Mouse (Mus musculus) embryonic facial prominence, embryonic 14.5 days (tissue): ENCODE data around the gene Cnih1. TPM values are rescaled to one million over a fixed set of nuclear protein-coding genes. Genes with fewer than 3 reads are reported as not detected.
"Not testable (repeated sequence)": the region's sequence is repeated elsewhere in the genome, so short reads cannot be mapped to it uniquely, and the experiment has no call there.

Experiments
- ATAC-seq: fragments of 200-750 bp; cut with Nextera tagmentation; 2 replicates; pipeline ENCODE4 v1.8.0; 2017; ENCODE audit warnings: low read depth, moderate number of reproducible peaks, moderate TSS enrichment
- DNase-seq: peaks from one replicate; pipeline ENCODE4 v3.0.0-alpha.2; 2015; ENCODE audit warnings: low spot score
- H3K27ac ChIP-seq: fragments of 300-500 bp; sonication (generic); replicated peaks from 2 replicates; pipeline ENCODE4 v1.5.1; 2014; ENCODE audit warnings: low read depth, mild to moderate bottlenecking, low read length, moderate library complexity
- H3K27me3 ChIP-seq: fragments of 300-500 bp; sonication (generic); replicated peaks from 2 replicates; pipeline ENCODE4 v1.6.1; 2014; ENCODE audit warnings: low read length; ENCODE audit not compliant: control insufficient read depth, insufficient read depth
- H3K36me3 ChIP-seq: fragments of 300-500 bp; sonication (generic); 2 replicates; pipeline ENCODE4 v1.6.1; 2014; ENCODE audit warnings: low read length, mixed read lengths; ENCODE audit not compliant: control insufficient read depth, insufficient read depth
- H3K4me1 ChIP-seq: fragments of 300-500 bp; sonication (generic); 2 replicates; pipeline ENCODE4 v1.6.1; 2014; ENCODE audit warnings: antibody characterized with exemption, low read length; ENCODE audit not compliant: control insufficient read depth, insufficient read depth
- H3K4me2 ChIP-seq: fragments of 300-500 bp; sonication (generic); 2 replicates; pipeline ENCODE4 v1.6.1; 2014; ENCODE audit warnings: low read depth, mild to moderate bottlenecking, low read length, moderate library complexity, mixed read lengths
- H3K4me3 ChIP-seq: fragments of 300-500 bp; sonication (generic); 2 replicates; pipeline ENCODE4 v1.5.1; 2014; ENCODE audit warnings: low read depth, mild to moderate bottlenecking, low read length
- H3K9ac ChIP-seq: fragments of 300-500 bp; sonication (generic); 2 replicates; pipeline ENCODE4 v1.6.1; 2014; ENCODE audit warnings: low read depth, mild to moderate bottlenecking, low read length, moderate library complexity, mixed read lengths
- H3K9me3 ChIP-seq: fragments of 300-500 bp; sonication (generic); 2 replicates; pipeline ENCODE4 v1.6.1; 2016; ENCODE audit warnings: low read length; ENCODE audit not compliant: control insufficient read depth
- WGBS: fragments of 180-500 bp; shearing (Covaris S2); extraction: QIAGEN DNeasy Blood & Tissue Kit; methylation state at CpG from one replicate; pipeline ENCODE4 v1.1.7; 2014; 5-methylcytosine and 5-hydroxymethylcytosine counted together
- polyA plus RNA-seq: library from polyadenylated mRNA; unstranded; fragments of >200 nt; fragmentation: Nextera tagmentation; extraction: Ambion mirVana; gene quantifications from 2 replicates; pipeline ENCODE4 v1.2.1, GENCODE M21; 2014

Cnih1 gene
- polyA plus RNA-seq, 1 experiment from 2014 or later: 214 TPM

DNA sequence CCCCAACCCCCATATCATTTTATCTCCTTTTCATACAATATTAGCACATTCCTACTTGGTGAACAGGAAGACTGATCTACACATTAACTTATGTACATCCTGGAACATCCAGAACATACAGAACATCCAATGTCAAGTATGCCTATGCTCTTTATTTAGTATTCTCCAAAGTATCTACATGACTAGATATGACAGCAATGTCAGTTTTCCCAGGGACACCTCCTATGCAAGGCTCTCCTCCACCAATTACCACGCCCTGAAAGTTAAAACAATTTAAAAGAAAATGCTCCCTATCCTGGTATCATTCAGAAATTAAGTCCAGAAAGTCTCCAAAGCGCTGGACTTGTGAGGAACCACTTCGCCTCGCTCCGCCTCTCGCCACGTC is 28.2 kb downstream of the Cnih1 start:
- peaks cover 9% of the 10 kb centered on the region; the same call in 1 of the 2 replicates for H3K9me3 ChIP-seq
- H3K4me2 ChIP-seq: peak overlapping the region; percentile 93
- DNase-seq (no peak), ATAC-seq (no peak; the same call in 1 of the 2 replicates)
- no peak overlapping the region for H3K27ac ChIP-seq
- peak overlapping the region; percentile 76 for H3K4me3 ChIP-seq
- WGBS: 3% methylated on average over 7 of the region's 7 CpGs
- no peaks in the 10 kb centered on the region for H3K27me3 ChIP-seq
- no peak overlapping the region for H3K9ac ChIP-seq
- 0 out of 2 replicates have a peak, but pooled peaks cover 8% of the 10 kb centered on the region for H3K36me3 ChIP-seq
- peaks cover 9% of the 10 kb centered on the region for H3K4me1 ChIP-seq

DNA sequence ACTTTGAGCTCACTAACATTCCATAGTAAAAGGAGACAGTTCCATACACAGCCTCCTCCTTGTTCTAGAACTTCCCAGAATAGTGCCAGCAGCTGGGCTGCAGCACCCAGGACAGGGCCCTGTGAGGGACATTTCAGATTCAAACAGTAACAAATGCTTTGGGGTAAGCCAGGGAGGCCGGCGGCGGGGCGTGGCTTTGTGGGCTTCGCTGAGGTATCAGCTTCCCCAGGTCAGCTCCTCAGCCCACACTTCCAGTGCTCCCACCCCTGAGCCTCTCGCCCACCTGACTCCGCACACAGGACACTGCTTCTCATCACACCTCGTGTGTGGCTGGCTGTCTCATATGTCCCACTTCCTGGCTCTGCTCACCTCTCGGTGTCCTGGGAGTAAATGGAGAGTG is 30.5 kb downstream of the Cnih1 start:
- H3K9ac ChIP-seq: no peak overlapping the region
- no peak overlapping the region for H3K4me2 ChIP-seq
- peaks cover 9% of the 10 kb centered on the region; the same call in 1 of the 2 replicates for H3K9me3 ChIP-seq
- no peaks in the 10 kb centered on the region for H3K27me3 ChIP-seq
- peaks cover 9% of the 10 kb centered on the region for H3K4me1 ChIP-seq
- H3K36me3 ChIP-seq: no peaks in the 10 kb centered on the region
- H3K27ac ChIP-seq: no peak overlapping the region
- 68% methylated on average over 9 of the region's 9 CpGs for WGBS
- DNase-seq (no peak), ATAC-seq (no peak)
- no peak overlapping the region for H3K4me3 ChIP-seq

DNA sequence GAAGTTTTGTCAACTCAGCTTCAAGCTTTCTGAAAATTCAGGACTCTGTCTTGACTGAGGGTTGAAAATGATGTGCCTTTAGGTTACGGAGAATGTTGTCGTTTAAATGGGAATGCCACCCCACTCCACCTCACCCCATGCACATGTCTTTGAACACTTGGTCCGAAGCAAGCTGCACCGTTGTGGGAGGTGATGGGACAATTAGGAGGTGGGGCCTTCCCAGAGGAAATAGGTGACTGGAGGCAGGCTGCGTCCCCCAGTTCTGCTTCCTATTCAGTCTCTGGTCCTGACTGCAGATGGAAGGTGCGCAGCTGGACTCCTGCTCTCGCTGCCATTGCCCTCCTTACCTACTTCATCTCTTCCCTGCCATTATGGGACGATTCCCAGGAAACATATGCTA is 32.4 kb downstream of the Cnih1 start:
- Histone ChIP-seq H3K9ac (no peak overlapping the region), H3K27me3 (no peaks in the 10 kb centered on the region), H3K36me3 (no peaks in the 10 kb centered on the region), H3K4me2 (no peak overlapping the region), H3K9me3 (peaks cover 9% of the 10 kb centered on the region; the same call in 1 of the 2 replicates), H3K4me1 (peaks cover 1% of the 10 kb centered on the region), H3K4me3 (no peak overlapping the region), H3K27ac (no peak overlapping the region)
- 91% methylated on average over 8 of the region's 8 CpGs for WGBS
- no peak for DNase-seq
- ATAC-seq: no peak

DNA sequence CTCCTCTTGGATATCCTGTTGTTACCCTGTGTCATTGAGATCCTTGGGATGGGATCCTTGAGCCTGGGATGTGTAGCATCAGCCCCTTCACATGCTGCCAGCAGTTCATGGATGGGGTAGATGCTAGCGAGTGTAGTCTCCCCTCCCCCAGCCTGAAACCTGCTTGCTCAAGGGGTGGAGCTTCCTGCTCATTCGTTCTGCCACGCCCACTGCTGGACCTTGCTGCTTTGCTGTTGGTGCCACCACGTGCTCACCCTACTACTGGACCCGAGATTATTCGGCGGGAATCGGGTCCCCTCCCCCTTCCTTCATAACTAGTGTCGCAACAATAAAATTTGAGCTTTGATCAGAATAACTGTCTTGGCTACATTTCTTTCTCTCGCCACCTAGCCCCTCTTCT is 33.8 kb downstream of the Cnih1 start:
- not testable (repeated sequence) for H3K36me3 ChIP-seq, H3K4me2 ChIP-seq, H3K27ac ChIP-seq, DNase-seq, H3K4me3 ChIP-seq, H3K27me3 ChIP-seq, H3K9me3 ChIP-seq, H3K9ac ChIP-seq, H3K4me1 ChIP-seq, ATAC-seq
- WGBS: 59% methylated on average over 8 of the region's 10 CpGs

DNA sequence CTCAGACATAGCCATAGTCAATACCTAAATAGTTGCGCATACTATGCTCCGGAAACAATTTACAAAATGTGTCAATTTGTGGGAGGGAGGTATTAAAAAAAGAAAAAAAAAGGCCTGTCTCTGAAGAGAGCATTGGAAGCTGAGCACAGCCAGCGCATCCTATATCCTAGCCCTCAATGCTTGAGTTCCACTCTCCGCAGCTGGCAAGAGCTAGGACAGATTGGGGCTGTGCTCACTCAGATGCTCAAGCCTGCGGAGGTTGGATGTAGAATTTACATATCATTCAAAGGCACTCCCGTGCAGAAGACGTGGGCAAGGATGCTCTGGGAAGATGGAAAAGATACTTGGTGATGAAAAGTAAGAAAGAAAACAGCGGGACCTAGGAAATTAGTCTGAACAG is 42.8 kb downstream of the Cnih1 start:
- Histone ChIP-seq H3K4me3 (no peak overlapping the region), H3K4me2 (no peak overlapping the region), H3K27ac (no peak overlapping the region), H3K9me3 (no peaks in the 10 kb centered on the region), H3K27me3 (no peaks in the 10 kb centered on the region), H3K36me3 (no peaks in the 10 kb centered on the region), H3K9ac (no peak overlapping the region), H3K4me1 (no peaks in the 10 kb centered on the region)
- no peak for DNase-seq
- WGBS: 93% methylated on average over 8 of the region's 8 CpGs
- no peak for ATAC-seq

DNA sequence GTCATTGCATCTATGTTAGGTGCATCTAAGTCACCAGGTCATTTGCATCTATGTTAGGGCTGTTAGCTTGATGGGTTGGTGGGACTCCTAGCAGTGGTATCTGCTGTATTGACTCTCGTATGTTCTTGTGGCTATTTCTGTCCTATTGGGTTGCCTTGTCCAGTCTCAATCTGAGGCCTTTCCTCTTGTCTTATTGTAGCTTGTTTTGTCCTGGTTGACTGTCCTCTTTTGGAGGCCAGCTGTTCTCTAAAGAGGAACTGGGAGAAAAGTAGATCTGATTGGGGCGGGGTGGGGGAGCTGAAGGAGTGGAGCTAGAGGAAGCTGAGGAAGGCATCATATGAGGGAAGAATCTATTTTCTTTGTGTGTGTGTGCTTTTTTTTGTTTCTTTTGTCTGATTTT is 45.5 kb downstream of the Cnih1 start:
- DNase-seq (no peak), ATAC-seq (no peak)
- no peaks in the 10 kb centered on the region for H3K27me3 ChIP-seq
- H3K4me3 ChIP-seq: no peak overlapping the region
- no peak overlapping the region for H3K9ac ChIP-seq
- WGBS: 93% methylated on average over 2 of the region's 2 CpGs
- no peak overlapping the region for H3K4me2 ChIP-seq
- no peak overlapping the region for H3K27ac ChIP-seq
- no peaks in the 10 kb centered on the region for H3K36me3 ChIP-seq
- no peaks in the 10 kb centered on the region for H3K9me3 ChIP-seq
- no peaks in the 10 kb centered on the region for H3K4me1 ChIP-seq

DNA sequence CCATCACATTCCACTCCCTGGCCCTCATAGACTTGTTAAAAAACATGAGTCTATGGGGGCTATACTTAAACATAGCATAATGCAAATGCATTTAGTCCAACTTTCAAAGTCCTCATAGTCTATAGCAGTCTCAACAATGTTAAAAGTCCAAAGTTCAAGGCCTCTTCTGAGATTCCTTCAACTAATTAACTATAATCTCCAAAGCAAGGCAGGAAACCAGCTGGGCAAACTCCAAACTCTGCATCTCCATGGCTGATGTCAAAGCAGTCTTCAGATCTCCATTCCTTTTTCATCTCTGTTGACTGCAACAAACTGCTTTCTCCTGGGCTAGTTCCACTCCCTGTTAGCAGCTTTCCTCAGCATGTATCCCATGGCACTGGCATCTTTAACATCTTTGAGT is 50.9 kb downstream of the Cnih1 start:
- not testable (repeated sequence) for H3K4me2 ChIP-seq, H3K9me3 ChIP-seq, ATAC-seq, H3K27me3 ChIP-seq, H3K4me1 ChIP-seq, DNase-seq, H3K4me3 ChIP-seq, H3K9ac ChIP-seq, H3K27ac ChIP-seq, H3K36me3 ChIP-seq

DNA sequence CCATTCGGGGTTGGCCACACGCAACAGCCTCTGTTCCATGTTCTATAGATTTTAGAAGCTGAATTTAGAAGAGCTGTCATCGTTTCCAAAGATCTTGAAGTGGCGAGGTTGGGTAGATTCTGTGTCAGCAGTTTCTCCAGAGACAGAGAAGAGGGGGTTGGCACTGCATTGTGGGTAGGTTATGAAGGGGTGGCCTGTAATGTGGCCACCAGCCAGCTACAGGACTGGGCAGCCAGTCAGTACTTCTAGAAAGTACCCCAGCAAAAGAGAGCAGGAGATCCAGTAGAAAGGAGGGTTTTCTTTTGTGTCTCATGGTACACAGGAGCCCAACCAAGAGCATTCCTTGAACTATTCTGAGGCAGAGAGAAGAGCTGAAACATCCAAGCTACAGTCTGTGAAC is 51.8 kb downstream of the Cnih1 start:
- ATAC-seq: no peak
- WGBS: 91% methylated on average over 4 of the region's 4 CpGs

DNA sequence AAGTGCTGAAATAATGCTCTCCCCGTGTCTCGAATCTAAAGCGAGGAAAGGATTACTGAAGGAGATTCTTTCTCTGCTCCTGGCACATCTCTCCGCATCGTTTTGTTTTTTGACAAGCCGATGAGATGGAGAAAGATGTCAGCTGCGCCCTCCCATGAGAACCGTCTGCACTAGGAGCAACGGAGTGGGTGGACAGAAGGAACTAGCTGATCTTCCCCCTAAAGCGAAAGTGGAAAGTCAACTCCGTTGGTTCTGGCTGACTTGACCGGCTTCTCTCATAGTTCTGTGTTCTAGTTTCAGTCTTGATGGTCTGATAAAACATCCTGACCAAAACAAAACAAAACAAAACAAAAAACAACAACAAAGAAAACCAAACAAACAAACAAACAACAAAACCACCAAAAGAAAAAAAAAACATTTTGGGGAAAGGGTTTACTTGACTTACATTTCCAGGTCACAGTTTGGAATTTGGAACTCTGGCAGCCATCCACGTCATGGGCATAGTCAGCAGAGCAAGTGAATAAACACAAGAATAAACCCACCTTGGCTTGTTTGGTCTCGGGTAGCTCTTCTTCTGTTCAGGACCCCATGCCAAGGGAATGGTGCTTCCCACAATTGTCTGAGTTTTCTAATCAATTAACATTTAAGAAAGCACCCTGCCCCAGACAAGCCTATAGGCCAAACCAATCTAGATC is 53.3 kb downstream of the Cnih1 start:
- no peaks in the 10 kb centered on the region for H3K36me3 ChIP-seq
- H3K9ac ChIP-seq: no peak overlapping the region
- DNase-seq: no peak
- ATAC-seq: no peak
- H3K9me3 ChIP-seq: no peaks in the 10 kb centered on the region
- peaks cover 3% of the 10 kb centered on the region; the same call in 1 of the 2 replicates for H3K4me1 ChIP-seq
- no peak overlapping the region; the same call in 1 of the 2 replicates for H3K27ac ChIP-seq
- no peak overlapping the region for H3K4me3 ChIP-seq
- no peaks in the 10 kb centered on the region for H3K27me3 ChIP-seq
- peak overlapping the region; percentile 35 for H3K4me2 ChIP-seq
- WGBS: 55% methylated on average over 14 of the region's 14 CpGs

More for the DNA sequence above, 51.8 kb downstream of the Cnih1 start:
- Histone ChIP-seq H3K27ac (no peak overlapping the region), H3K9ac (no peak overlapping the region), H3K4me3 (no peak overlapping the region), H3K9me3 (no peaks in the 10 kb centered on the region), H3K4me1 (peaks cover 3% of the 10 kb centered on the region; the same call in 1 of the 2 replicates), H3K36me3 (no peaks in the 10 kb centered on the region), H3K4me2 (no peak overlapping the region), H3K27me3 (no peaks in the 10 kb centered on the region)
- no peak for DNase-seq
